Mouse (Mus musculus) midbrain, embryonic 15.5 days (tissue): ENCODE results near the gene Galk1. TPM values are rescaled to one million over a fixed set of nuclear protein-coding genes. Genes with fewer than 3 reads are reported as not detected.
"Not testable (repeated sequence)": the region's sequence is repeated elsewhere in the genome, so short reads cannot be mapped to it uniquely, and the experiment has no call there.

Source experiments
- ATAC-seq: fragments of 200-750 bp; cut with Nextera tagmentation; replicated peaks from 2 replicates; pipeline ENCODE4 v1.8.0; 2017; ENCODE audit warnings: moderate TSS enrichment
- H3K27ac ChIP-seq: fragments of 300-500 bp; sonication (generic); 2 replicates; pipeline ENCODE4 v1.5.1; 2015; ENCODE audit warnings: mild to moderate bottlenecking, inconsistent platforms
- H3K27me3 ChIP-seq: fragments of 300-500 bp; sonication (generic); replicated peaks from 2 replicates; pipeline ENCODE4 v1.6.1; 2015; ENCODE audit warnings: inconsistent platforms
- H3K36me3 ChIP-seq: fragments of 300-500 bp; sonication (generic); replicated peaks from 2 replicates; pipeline ENCODE4 v1.6.1; 2015; ENCODE audit warnings: inconsistent platforms
- H3K4me1 ChIP-seq: fragments of 300-500 bp; sonication (generic); 2 replicates; pipeline ENCODE4 v1.6.1; 2015; ENCODE audit warnings: inconsistent platforms
- H3K4me2 ChIP-seq: fragments of 300-500 bp; sonication (generic); 2 replicates; pipeline ENCODE4 v1.6.1; 2015; ENCODE audit warnings: inconsistent platforms, mild to moderate bottlenecking, moderate library complexity
- H3K4me3 ChIP-seq: fragments of 300-500 bp; sonication (generic); 2 replicates; pipeline ENCODE4 v1.5.1; 2015; ENCODE audit warnings: mild to moderate bottlenecking, inconsistent platforms
- H3K9ac ChIP-seq: fragments of 300-500 bp; sonication (generic); 2 replicates; pipeline ENCODE4 v1.6.1; 2015; ENCODE audit warnings: mild to moderate bottlenecking, inconsistent platforms
- H3K9me3 ChIP-seq: fragments of 300-500 bp; sonication (generic); 2 replicates; pipeline ENCODE4 v1.6.1; 2016; ENCODE audit warnings: inconsistent platforms
- WGBS: fragments of 180-500 bp; shearing (Covaris S2); methylation state at CpG from one replicate; pipeline ENCODE4 v1.1.7; 2015; ENCODE audit warnings: mixed read lengths; 5-methylcytosine and 5-hydroxymethylcytosine counted together
- polyA plus RNA-seq: library from polyadenylated mRNA; unstranded; fragments of >200 nt; fragmentation: Nextera tagmentation; extraction: Ambion mirVana; gene quantifications from 2 replicates; pipeline ENCODE4 v1.2.1, GENCODE M21; 2015

Gene Galk1
- polyA plus RNA-seq, 1 experiment from 2014 or later, result 53.2 TPM

DNA sequence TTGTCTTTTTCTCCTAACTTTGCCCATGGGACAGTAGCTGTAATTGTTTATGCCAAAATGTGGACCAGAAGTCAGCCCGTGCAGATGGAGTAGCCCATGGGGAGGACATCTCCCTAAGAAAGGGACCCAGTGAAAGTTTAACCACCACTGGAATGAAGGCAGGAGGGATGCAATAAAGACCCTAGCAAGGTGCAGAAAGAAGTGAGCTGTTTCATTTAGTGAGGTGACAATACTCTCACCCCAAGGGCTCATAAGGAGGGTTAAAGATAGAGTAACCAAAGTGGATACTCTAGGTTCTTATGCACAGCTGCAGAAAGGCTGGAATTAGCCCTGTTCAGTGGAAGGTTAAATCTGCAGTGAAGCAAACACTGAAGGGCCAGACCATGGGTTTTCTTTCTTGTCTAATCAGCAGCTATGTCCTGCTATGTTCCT is 6.9 kb upstream of the Galk1 start:
- Histone ChIP-seq H3K4me3 (no peak overlapping the region), H3K27ac (no peak overlapping the region), H3K9me3 (no peaks in the 10 kb centered on the region), H3K9ac (no peak overlapping the region), H3K4me2 (no peak overlapping the region), H3K36me3 (0 out of 2 replicates have a peak, but pooled peaks cover 6% of the 10 kb centered on the region), H3K27me3 (no peaks in the 10 kb centered on the region), H3K4me1 (peaks cover 20% of the 10 kb centered on the region)
- 67% methylated on average over 1 of the region's 1 CpGs for WGBS
- ATAC-seq, result no peak

DNA sequence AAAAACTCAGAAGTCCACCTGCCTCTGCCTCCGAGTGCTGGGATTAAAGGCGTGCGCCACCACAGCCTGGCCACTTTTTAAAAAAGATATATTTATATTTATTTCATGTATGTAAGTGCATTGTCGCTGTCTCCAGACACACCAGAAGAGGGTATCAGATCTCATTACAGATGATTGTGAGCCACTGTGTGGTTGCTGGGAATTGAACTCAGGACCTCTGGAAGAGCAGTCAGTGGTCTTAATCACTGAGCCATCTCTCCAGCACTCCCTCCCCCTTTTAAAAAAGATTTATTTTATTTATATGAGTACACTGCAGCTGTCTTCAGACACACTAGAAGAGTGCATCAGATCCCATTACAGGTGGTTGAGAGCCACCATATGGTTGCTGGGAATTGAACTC is 6.3 kb upstream of the Galk1 start:
- not testable (repeated sequence) for H3K36me3 ChIP-seq, H3K27ac ChIP-seq, H3K27me3 ChIP-seq, ATAC-seq, H3K9me3 ChIP-seq, H3K4me2 ChIP-seq, H3K9ac ChIP-seq, H3K4me3 ChIP-seq
- peaks cover 20% of the 10 kb centered on the region for H3K4me1 ChIP-seq
- WGBS, result 90% methylated on average over 4 of the region's 4 CpGs

DNA sequence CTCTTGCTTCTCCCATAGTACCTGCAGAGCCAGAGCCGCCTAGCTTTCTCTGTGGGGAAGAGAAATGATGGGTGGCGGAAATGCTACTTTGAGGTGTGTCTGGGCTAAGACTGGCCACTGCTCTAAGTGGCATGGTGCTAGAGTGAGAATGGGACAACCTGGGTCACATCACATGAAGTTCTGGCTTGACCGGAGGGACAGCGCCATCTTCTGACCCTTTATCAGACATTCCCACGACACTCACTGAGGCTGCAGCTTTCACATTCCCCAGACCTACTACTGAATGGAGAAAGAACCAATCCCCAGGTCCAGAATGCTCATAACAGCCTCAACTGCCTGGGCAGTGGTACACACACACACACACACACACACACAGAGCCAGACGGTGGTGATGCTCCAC is 5.6 kb upstream of the Galk1 start:
- no peak overlapping the region for H3K4me2 ChIP-seq
- no peak overlapping the region for H3K9ac ChIP-seq
- no peak for ATAC-seq
- peaks cover 20% of the 10 kb centered on the region for H3K4me1 ChIP-seq
- H3K36me3 ChIP-seq, result 0 out of 2 replicates have a peak, but pooled peaks cover 6% of the 10 kb centered on the region
- H3K9me3 ChIP-seq, result no peaks in the 10 kb centered on the region
- no peaks in the 10 kb centered on the region for H3K27me3 ChIP-seq
- no peak overlapping the region for H3K4me3 ChIP-seq
- 22% methylated on average over 6 of the region's 6 CpGs for WGBS
- no peak overlapping the region for H3K27ac ChIP-seq

DNA sequence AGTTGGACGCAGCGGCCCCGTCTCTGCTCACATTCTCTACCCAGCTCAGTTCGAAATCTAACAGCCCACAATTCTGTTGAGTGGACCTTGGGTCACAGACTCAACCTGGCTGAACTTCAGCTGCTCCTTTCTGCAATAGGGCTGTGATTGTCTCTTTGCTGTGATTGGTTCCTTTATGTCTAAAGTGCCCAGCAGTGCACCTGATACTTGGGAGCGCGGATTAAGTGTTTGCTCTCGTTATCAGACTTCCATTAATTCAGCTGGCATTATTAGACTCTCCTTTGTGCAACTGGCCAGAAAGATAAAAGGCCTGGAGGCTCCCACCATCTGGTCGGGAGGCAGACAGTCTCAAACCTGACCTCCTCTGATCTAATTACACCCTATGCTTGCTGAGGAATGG is 2.3 kb upstream of the Galk1 start:
- 56% methylated on average over 8 of the region's 8 CpGs for WGBS
- Histone ChIP-seq H3K9me3 (no peaks in the 10 kb centered on the region), H3K4me3 (no peak overlapping the region), H3K27me3 (no peaks in the 10 kb centered on the region), H3K4me2 (no peak overlapping the region), H3K27ac (no peak overlapping the region), H3K36me3 (no peaks in the 10 kb centered on the region), H3K4me1 (peaks cover 18% of the 10 kb centered on the region), H3K9ac (no peak overlapping the region)
- ATAC-seq, result no peak

DNA sequence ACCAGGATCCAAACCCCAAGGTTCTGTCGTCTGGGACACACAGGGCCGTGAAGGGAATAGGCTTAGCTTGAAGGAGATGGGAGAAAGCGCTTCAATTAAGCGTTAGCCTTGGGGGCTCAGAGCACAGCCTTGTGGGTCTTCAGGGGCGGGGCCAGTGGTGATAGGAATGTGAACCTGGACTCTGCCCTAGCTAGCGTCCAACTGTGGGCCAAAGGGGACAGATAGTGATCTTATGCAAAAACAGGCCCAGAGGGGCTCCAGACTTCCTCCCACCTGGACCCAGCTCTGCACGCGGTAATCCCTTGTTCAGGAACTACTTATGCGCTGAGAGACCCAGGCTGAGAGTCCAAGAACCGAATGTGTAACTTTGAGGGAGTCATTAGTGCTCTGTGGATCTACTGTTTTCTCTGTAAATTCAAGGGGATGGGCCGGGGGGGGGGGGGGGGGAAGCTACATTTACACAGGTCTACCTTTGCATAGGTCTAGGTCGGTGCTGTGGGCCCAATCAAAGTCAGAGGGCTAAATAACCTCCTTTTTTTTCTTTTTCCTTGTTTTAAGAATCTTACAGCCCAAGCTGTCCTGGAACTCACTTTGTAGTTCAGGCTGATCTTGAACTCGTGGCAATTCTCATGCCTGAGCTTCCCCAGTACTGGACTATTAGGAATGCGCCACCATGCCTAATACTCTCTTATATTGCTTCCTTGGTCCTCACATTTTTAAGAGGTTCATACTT is 824 bp downstream of the Galk1 start:
- Histone ChIP-seq H3K4me2 (peak overlapping the region; percentile 83), H3K4me3 (peak overlapping the region; percentile 57), H3K4me1 (peaks cover 18% of the 10 kb centered on the region), H3K9ac (peak overlapping the region; percentile 61), H3K36me3 (no peaks in the 10 kb centered on the region), H3K27ac (peak overlapping the region; percentile 78; the same call in 1 of the 2 replicates), H3K9me3 (no peaks in the 10 kb centered on the region), H3K27me3 (no peaks in the 10 kb centered on the region)
- 23% methylated on average over 14 of the region's 14 CpGs for WGBS
- ATAC-seq, result no peak; the same call in 1 of the 2 replicates

DNA sequence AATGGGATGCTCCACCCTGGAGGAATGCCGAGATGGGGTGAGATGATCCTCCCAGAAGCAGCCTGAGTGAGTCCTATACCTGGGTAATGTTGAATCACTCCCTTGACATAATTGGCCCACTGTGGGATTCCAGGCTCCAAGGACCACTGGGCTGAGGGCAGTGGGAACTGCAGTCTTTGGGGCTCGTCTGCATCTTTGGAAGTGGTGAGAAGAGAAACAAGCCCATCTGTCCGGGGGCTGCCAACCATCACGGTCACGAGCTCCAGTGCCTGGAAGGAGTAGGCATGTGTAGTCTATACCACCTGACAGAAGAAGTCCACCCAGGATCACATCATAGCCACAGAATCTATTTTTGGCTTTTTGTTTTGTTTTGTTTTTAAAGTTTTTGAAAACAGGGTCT is 1.6 kb downstream of the Galk1 start:
- Histone ChIP-seq H3K4me2 (no peak overlapping the region), H3K27ac (no peak overlapping the region), H3K9ac (no peak overlapping the region), H3K27me3 (no peaks in the 10 kb centered on the region), H3K4me1 (peaks cover 18% of the 10 kb centered on the region), H3K4me3 (no peak overlapping the region), H3K9me3 (no peaks in the 10 kb centered on the region), H3K36me3 (no peaks in the 10 kb centered on the region)
- ATAC-seq, result no peak
- WGBS, result 84% methylated on average over 5 of the region's 5 CpGs

DNA sequence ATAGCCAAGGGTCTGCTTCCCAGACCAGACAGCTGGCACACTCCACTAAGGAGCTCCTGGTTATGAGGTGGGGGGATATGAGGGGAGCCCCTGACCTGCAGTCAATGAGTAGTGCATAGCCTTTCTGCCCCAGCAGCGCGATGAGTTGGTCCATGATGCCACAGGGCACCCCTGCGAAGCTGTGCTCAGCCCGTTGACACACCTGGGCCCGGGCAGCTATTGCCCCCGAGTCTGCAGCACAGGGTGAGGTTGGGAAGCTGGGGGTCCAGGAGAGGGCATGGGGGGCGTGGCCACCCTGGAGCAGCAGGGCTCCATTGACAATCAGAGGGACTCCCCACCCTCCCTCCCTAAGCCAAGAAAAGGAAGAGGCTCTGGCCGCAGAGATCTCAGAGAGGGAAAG is 2.4 kb downstream of the Galk1 start:
- H3K4me1 ChIP-seq, result peaks cover 24% of the 10 kb centered on the region
- ATAC-seq, result no peak
- no peak overlapping the region for H3K4me3 ChIP-seq
- WGBS, result 93% methylated on average over 8 of the region's 8 CpGs
- 0 out of 2 replicates have a peak overlapping the region, but pooled peaks have one; percentile 1 for H3K4me2 ChIP-seq
- no peaks in the 10 kb centered on the region for H3K27me3 ChIP-seq
- H3K27ac ChIP-seq, result no peak overlapping the region
- H3K36me3 ChIP-seq, result no peaks in the 10 kb centered on the region
- no peaks in the 10 kb centered on the region for H3K9me3 ChIP-seq
- no peak overlapping the region for H3K9ac ChIP-seq

DNA sequence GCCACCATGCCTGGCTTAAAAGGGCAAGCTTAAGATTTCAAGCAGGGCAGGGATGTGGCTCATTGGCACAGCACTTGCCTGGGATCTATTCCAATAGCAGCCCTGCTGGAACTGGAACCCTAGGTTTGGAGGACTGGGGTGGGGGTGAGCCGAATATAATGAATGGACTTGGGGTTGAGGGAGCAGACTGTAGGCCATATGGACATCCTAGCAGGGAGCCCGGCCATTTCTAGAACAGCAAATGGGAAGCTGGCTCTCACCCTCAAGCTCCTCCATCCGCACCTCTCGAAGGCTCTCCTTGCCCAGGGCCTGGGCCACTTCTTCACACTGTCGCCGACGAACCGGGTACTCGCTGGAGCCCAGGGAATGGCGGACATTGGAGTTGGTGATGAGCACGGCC is 2.9 kb downstream of the Galk1 start:
- 90% methylated on average over 11 of the region's 11 CpGs for WGBS
- Histone ChIP-seq H3K4me3 (no peak overlapping the region), H3K27me3 (no peaks in the 10 kb centered on the region), H3K4me1 (peaks cover 29% of the 10 kb centered on the region), H3K36me3 (no peaks in the 10 kb centered on the region), H3K9me3 (no peaks in the 10 kb centered on the region), H3K9ac (no peak overlapping the region), H3K27ac (no peak overlapping the region), H3K4me2 (no peak overlapping the region)
- no peak for ATAC-seq

DNA sequence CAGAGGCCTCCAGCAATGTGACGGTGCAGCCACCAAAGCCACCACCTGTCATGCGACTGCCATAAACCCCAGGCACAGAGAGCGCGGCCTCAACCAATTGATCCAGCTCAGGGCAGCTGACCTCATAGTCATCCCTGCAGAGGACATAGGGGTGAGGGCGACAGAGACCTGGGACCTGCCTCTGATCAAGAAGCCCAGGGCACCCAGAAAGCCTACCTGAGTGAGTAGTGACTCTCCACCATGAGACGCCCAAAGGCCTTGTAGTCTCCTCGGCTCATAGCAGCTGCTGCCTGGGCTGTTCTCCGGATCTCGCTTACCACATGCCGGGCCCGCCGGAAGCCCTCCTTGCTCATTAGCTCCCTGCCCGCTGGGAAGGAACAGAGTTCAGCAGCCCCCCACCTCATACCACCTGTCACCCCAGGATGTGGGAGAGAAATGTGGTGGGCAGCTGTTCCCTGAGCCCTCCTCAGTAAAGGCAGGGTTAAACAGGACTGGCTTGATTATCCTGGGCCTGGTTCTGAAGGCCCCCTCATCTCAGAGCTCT is 3.6 kb downstream of the Galk1 start:
- Histone ChIP-seq H3K9me3 (no peaks in the 10 kb centered on the region), H3K9ac (no peak overlapping the region), H3K4me3 (no peak overlapping the region), H3K36me3 (no peaks in the 10 kb centered on the region), H3K27ac (no peak overlapping the region), H3K4me2 (no peak overlapping the region), H3K4me1 (peaks cover 35% of the 10 kb centered on the region), H3K27me3 (no peaks in the 10 kb centered on the region)
- no peak for ATAC-seq
- WGBS, result 86% methylated on average over 13 of the region's 13 CpGs

DNA sequence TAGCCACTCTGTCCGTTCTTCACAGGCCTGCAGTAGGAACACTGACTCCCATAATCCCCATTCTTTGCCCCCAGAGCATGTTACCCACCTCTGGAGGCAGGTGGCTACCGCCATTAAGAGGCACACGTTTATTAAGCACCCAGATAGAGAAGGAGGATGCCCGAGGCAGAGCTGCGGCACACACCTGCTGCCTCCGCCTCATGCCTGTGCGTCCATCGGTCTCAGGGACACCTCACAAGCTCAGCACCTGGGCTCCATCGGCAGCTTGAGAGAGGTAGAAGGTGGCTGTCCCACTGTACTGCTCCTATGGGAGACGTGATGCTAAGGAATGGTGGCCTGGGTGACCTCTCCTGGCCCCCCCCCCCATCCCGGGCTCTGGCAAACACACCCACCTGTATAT is 4.1 kb downstream of the Galk1 start:
- peaks cover 35% of the 10 kb centered on the region for H3K4me1 ChIP-seq
- no peak overlapping the region for H3K4me2 ChIP-seq
- no peaks in the 10 kb centered on the region for H3K36me3 ChIP-seq
- no peaks in the 10 kb centered on the region for H3K27me3 ChIP-seq
- H3K9ac ChIP-seq, result no peak overlapping the region
- no peak for ATAC-seq
- no peak overlapping the region for H3K27ac ChIP-seq
- no peak overlapping the region for H3K4me3 ChIP-seq
- WGBS, result 85% methylated on average over 11 of the region's 11 CpGs
- no peaks in the 10 kb centered on the region for H3K9me3 ChIP-seq

DNA sequence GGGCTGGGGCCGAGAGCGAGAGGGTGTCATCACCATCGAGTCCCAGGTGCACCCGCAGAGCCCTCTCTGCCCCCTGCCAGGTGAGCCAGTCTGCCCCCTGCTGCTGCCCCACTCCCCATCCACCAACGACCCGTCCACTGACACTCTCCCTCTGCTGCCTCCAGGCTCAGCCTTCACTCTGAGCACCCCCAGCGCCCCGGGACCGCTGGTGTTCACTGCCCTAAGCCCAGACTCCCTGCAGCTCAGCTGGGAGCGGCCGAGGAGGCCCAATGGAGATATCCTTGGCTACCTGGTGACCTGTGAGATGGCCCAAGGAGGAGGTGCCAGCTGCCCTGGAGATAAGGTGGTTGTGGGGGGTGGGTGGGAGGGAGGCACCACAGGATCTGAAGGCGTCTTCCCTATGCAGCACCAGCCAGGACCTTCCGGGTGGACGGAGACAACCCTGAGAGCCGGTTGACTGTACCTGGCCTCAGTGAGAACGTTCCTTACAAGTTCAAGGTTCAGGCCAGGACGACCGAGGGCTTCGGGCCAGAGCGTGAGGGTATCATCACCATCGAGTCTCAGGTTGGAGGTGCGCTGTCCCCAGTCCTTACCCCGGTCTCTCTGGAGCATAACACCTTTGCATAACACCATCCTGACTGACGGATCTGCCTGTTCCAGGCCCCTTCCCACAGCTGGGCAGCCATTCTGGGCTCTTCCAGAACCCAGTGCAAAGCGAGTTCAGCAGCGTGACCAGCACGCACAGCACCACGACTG is 5.2 kb downstream of the Galk1 start:
- peaks cover 28% of the 10 kb centered on the region for H3K4me1 ChIP-seq
- 88% methylated on average over 28 of the region's 28 CpGs for WGBS
- H3K36me3 ChIP-seq, result no peaks in the 10 kb centered on the region
- H3K27ac ChIP-seq, result no peak overlapping the region
- no peak for ATAC-seq
- no peaks in the 10 kb centered on the region for H3K9me3 ChIP-seq
- no peak overlapping the region for H3K9ac ChIP-seq
- H3K27me3 ChIP-seq, result no peaks in the 10 kb centered on the region
- no peak overlapping the region for H3K4me2 ChIP-seq
- H3K4me3 ChIP-seq, result no peak overlapping the region

DNA sequence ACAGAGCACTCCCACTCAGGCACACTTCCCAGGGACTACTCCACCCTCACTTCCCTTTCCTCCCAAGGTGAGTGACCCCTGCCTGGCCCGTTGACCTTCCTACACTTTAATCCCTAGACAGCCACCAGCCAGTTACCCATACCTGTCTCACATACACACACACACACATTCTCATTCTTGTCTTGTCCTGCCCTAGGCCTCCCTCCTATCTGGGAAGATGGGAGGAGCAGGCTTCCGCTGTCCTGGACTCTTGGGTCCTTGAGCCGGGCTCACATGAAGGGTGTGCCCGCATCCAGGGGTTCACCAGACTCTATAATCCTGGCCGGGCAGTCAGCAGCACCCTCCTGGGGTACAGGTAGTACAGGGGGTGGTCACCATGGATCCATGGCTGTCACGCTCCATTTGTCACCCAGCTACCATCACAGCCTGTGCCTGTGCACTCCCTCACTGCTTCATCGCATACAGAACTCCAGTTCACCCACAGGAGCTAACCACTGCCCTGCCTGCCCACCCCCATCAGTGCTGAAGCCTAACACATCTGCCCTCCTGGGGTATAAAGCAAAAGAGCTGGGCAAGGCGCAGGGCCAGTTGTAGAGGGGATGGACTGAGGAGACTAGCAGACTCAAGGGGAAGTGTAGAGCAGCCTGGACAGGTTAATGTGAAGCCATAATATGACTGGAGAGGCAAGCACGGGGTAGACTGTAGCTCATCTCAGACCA is 6.7 kb downstream of the Galk1 start:
- no peak overlapping the region for H3K27ac ChIP-seq
- H3K36me3 ChIP-seq, result no peaks in the 10 kb centered on the region
- no peaks in the 10 kb centered on the region for H3K9me3 ChIP-seq
- no peak overlapping the region for H3K4me3 ChIP-seq
- no peak overlapping the region for H3K9ac ChIP-seq
- no peak overlapping the region for H3K4me2 ChIP-seq
- peaks cover 17% of the 10 kb centered on the region for H3K4me1 ChIP-seq
- ATAC-seq, result no peak
- 70% methylated on average over 9 of the region's 9 CpGs for WGBS
- no peaks in the 10 kb centered on the region for H3K27me3 ChIP-seq
